Mouse (Mus musculus) kidney, adult 11 months (tissue): ENCODE measurements around the gene Ago3.

Source experiments
- DNase-seq: peaks from one replicate; pipeline ENCODE4 v3.0.0; 2022

Gene Ago3

DNA sequence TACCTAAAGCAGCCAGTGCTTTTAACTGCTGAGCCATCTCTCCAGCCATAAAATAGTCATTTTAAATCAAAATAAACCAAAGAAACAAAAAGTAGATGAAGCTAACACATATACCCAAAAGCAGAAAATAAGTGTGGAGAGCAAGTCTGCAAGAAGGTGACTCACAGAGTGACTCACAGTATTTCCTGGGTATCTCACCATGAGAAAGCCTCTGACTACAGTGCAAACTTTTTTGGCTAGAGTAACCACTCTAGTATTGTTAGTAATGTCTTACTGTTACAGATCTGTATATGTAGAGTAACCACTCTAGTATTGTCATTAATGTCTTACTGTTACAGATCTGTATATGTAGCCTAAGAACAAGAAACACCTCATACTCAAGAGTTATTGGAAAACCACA is 13.6 kb downstream of the Ago3 start:
- DNase-seq, result no peak

DNA sequence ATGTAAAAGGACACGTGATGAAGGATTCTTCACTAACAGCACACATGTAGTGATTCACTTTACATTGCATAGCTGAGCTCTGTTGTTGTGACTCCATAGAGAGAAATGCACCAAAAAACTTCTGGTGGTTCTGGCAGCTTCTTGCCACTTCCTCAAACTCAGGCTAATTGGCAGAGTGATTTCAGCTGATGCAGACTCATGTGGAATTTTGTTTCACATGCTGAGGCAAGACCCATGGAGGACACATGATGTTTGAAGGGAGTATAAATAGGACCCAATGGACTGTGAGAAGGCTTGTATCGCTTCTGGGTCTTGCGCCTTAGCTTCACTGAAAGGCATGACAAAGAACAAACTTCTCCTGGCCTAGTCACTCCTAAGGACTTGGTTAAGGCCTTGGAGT is 16.8 kb downstream of the Ago3 start:
- no peak for DNase-seq

DNA sequence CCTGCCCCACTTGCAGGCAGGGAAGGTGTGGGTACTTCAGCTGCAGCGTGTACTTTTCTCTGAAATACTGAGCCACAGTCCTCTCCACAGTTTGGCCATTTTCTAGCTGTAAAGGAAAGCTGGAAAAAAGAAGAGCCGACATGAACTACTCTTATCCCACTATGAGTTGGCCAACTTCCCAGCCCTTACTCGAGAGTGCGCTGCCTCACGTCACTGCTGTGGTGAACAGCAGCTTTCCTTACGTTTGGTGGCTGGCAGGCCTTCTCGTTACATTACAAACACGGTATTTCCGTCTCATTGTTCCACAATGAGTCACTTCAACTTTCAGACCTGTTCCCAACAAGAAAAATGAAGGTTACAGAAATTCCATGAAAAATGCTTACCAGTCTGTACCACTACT is 57.9 kb downstream of the Ago3 start:
- DNase-seq, result no peak

DNA sequence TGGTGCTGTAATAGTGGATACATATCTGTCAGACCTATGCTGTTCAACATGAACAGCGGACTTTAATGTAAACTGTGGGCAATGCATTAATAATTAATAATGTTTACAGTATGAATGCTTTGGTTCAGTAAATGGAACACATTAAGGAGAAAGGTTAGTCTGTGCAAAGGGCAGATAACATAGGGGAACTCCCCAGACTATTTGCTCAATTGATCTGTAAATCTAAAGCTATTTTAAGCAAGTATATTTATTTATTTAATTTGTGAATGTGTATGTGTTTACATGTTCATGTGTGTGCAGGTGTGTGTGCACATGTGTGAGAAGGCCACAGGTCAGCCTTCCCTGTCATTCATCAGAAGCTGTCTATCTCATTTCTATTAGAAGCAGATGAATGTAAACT is 69.3 kb downstream of the Ago3 start:
- DNase-seq, result no peak

DNA sequence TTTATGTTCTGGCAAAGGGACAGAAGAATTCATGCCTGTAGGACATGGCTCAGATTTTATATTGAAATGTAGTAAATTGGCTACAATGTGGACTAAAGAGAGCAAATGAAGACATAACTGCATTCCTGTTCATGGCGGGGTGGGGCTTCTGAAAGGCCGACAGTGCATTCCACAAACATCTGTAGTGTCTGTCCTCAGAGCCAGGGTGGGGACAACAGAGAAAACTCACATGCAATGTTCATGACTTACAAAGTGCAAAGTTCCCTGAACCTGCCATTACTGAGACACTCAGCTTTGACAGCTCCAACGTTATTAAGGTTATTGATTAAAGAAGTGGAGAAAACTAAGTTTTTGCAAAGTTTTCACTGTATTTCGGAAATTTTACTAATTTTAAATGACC is 85.9 kb downstream of the Ago3 start:
- DNase-seq, result no peak

DNA sequence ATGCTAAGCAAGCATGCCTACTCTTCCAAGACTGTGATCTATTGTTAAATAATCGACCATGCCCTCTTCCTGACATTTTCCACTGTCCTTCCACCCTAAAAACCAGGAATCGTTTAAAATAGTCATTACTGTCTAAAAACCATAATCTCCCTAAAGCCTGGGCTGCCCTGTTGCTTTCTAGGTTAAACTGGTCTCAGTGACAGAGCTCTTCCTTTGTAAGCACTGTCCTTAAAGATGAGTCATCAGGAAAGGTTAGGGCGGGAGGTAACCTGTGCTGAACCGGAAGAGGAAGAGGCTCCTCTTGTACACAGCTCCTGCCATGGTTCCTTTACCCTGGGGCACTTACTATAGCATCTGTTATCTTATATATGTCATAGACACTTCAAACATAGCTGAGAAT is 89.9 kb downstream of the Ago3 start:
- no peak for DNase-seq

DNA sequence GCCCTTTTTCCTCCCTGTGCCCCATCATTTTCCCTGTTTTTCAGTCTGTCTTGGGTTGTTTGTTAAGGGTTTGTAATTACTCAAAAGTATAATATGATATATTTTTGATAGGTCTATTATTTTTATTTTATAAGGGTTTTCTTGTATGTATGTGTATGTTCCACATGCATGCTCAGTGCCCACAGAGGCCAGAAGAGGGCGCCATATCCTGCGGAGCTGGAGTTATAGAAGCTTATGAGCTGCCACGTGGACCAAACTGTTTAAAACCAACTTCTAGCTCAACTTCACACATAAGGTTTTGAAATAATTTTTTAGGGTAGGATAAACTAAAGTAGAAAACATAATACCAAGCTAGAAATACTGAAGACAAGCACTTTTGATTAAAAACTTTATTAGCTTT is 97.0 kb downstream of the Ago3 start:
- DNase-seq, result no peak

DNA sequence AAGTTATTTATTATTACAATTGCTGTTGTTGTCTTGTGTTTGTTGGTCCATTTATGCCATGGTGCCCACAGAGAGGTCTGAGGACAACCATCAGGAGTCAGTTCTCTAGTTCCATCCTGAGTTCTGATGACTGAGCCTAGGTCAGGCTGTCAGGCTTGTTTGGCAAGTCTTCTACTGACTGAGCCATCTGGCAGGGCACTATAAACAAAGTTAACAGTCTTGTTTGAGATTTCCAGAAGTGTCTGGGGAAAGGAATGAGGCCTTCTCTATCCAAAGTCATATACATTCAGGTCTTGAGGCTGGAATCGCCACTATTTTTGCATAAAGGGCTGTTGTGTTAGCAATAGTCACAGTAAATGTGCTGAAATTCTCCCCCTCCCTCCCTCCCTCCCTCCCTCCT is 97.6 kb downstream of the Ago3 start:
- no peak for DNase-seq

DNA sequence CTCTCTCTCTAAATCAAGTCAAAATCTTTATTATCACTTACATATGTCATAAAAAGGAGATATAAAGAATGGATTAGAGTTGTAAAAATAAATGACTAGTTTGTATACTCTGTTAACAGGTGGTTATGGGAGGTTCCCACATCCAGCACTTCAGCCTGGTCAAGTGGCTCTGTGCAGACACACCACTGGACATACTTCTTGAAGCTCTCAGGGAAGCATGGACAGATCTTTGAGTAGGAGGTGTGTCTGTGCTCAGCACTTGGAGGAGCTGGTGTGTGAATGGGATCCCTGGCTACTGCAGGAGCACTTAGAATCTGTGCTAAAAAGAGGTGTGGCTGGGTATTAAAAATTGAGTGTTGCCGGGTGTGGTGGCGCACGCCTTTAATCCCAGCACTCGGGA is 99.1 kb downstream of the Ago3 start:
- no peak for DNase-seq

DNA sequence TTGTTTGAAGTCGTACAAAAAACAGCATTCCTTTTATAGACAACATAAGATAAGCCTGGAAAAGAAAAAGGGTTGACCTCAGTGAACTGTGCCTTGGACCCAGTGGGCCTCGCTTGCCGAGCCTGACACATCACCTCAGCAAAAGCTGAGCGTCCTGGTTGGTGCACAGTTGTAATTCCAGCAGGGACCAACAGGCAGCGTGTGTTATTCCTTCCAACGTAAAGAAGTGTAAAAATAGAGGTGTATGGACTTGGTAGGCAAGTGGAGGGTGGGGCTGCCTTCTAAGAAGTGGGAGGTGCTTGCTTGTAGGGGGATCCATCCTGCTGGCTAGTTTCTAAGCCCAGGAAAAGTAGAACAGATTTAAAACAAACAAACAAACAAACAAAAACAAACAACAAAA is 103.3 kb downstream of the Ago3 start:
- no peak for DNase-seq

DNA sequence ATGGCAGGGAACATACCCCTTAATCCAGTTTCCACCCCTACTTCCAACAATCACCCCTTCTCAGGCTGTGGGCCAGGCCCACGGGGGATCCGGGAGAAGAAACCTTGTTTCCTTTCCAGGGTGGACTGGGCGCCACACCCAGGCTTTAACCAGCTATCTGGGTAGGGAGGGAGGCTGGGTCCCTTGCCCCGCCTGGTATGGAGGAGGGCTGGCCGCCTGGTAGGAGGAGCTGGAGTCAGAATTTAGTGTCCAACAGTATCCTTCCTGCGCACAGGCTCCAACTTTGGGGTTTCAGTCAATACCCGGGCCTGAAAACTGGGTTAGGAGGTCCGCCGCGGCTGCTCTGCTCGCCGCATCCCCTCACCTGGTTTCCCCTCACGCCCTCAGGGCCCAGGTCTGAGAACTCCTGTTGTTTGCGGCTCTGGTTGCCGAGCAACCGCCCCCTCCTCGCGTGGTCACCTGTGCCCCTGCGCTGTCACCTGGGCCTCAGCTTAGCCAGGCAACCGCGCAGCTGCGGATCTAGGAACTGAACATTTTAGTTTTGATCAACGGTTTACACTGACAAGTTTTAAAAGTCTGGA is 104.0 kb downstream of the Ago3 start, which contains the start of gene Tekt2:
Tekt2 (minus strand) TSS at position 408 of the 581 bp plus-strand sequence.
- no peak for DNase-seq

DNA sequence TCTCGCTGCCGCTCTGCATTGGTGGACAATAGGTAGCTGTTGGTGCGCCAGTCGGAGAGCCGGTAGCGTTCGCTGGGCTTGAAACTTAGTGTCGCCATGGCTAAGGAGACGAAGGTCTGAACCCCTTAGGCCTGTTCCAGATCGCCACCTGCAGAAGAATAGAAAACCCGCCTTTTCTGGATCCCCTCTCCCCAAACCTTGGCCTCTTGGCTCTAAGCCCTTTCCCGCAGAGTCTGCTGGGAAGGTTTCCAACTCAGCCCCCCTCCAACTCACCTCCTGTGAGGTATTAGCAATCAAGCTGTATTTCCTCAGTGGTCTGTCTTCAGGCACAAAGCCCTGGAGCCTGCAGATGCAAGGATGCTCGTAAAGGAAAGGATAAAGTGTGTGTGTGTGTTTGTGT is 104.5 kb downstream of the Ago3 start:
- no peak for DNase-seq

DNA sequence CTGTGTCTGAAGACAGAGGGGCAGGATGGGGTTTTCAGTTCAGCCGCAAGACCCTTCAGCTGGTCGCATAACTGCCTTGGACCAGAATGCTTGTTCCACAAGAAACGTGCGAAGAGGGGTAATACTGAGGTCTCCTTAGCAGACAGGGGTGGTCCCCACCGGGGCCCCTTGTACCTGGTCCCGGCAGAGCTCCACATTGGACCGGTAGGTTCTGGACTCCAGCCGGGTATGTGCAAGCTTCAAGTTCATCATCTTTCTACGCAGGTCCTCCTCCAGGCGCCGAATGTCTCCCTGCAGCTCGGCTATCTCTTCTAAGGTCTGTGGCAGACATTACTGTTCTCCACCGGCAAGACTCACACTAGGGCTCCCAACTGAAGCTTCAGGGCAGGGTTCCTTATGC is 106.7 kb downstream of the Ago3 start:
- DNase-seq, result no peak

DNA sequence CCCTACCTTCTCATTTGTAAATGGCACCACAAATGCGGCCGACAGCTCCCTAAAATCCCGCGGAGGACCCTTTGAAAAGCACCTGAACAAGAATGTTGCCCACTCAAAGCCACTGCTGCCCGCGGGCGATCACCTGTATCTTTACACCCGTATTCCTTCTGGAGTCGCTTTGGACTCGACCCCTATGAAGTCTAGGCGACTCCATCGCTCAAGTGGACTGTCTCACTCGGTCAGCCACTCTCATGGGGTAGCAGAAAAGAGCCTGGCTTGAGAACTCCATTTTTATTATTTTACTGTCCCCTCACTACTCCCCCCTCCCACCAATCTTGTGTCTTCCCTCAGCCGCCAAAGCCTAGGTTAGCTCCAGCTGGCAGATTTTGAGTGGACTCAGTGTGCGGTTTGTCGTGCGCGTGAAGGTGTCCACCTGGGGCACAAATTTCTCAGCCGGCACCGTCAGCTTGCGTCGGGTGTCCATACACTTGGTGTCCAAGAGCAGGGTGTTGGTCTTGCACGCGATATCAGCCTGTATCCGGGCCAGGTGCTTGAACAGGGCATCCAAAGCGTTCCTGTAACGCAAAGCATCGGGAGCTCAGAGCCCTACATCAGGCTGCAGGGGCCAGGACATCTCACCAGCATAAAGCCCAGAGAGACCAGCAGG is 107.4 kb downstream of the Ago3 start:
- no peak for DNase-seq

DNA sequence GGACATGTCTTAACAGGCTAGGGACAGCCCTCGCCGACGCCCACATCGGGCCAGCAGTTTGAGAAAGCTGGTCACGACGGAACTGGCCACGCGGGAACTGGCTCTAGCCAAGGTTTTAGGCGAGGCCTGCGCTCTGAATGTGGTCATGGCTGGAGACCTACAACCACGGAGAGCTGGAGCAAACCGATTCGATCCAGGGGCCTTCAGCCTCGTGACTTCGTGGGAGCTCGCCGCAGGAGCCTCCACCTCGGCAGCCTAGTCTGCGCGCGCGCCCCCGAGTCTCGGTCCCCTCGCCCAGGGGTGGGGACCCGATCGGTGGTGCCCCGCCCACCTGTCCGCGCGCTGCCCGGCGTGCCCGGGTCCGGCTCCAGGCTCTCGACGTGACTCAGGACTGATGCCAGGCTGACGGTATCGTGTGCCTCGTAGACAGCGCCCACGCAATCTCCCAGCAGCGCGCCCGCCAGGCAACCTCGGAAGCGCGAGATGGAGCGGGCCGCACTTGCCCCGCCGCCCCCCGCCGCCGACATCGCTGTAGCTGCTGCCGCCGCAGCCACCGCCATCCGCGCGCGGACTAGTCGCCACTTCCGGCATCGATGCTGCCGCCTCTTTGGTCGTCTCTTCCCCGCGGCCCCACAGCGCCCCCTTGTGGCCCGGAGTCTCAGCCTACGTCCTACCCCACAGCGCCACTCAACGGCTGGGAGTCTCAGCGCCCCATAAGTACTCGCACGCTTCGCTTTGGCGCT is 108.1 kb downstream of the Ago3 start, which contains the start of gene Adprhl2:
Adprhl2 (minus strand) TSS at position 593 of the 743 bp plus-strand sequence.
- peak; percentile 93 for DNase-seq

DNA sequence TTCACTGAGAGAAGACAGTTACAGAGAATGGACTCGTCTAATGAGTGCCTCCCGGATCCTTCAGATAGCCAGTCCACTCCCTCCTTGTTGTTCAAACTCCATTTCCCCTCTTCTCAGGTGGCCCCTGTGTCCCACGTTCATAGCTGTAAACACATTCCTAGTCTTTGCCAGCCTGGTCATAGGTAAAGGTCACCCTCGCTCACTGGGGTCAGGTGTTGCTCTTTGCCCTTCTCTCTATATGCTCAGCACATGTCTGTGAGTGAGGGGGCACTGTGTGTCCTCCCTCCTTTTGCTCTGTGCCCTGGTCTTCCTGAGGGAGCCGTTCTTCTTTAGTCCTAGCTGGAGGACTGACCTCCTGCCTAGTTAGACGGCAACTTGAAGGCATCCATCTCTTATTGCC is 109.5 kb downstream of the Ago3 start:
- no peak for DNase-seq

DNA sequence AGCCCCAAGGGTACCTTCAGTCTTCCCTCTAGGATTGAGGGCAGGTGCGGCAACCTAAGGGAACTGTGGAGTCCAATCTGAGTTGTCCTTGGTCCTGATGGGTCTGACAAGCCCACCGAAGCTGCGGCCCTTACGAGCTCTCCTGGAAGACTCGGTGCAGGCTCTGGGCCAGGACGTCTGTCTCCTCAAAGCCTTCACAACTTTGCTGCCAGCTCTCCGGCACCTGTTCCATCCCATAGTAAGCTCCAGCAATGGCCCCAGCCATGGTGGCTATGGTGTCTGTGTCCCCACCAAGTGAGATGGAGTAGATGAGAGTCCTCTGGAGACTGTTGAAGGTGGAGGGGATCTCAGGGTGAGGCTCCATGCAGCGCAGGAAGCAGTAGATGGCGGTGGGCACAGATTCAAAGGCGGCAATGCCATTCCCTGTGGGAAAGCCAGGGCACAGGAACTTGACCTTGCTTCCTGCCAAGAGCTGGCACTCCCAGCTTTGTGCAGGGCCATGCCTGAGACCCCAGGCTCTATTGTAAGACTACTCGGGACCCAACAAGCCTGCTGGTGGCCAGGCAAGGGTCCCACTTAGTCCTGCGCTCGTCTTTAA is 112.8 kb downstream of the Ago3 start:
- DNase-seq, result no peak

DNA sequence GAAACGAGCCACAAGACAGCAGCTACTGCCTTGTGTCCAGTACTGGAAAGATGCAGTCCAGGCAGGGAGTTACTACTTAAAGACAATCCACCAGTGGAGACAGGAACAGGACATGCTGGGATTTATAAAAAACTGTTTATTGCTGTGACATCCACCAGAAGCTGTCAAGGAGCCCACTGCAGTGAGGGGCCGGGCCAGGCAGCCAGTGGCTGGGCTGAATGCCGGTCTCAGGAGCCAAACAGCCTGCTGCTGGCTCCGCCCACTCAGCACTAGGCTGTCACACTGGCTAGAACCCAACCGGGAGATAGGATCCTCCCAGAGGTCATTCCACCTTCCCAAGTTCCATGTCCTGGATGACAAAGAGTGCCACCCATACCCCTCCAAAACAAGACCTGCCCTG is 113.4 kb downstream of the Ago3 start:
- peak; percentile 44 for DNase-seq

DNA sequence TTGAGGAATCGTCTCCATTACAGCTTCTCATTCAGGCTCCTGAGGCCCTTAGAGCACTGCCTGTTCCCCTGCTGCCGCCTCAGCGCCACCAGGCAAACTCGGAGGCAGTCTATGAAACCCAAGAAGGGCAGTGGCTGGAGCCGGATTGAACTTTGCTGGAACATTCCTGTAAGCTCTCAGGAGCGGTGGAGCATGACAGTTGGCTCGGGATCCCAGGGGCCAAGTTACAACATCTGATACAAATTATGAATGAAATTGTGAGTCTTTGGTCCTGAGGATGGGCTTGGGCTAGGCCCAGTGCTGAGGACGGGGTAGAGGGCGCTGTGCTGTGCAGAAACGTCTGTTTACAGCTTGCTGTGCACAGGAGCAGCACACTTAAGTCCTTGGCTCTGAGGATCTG is 115.0 kb downstream of the Ago3 start:
- peak; percentile 80 for DNase-seq

DNA sequence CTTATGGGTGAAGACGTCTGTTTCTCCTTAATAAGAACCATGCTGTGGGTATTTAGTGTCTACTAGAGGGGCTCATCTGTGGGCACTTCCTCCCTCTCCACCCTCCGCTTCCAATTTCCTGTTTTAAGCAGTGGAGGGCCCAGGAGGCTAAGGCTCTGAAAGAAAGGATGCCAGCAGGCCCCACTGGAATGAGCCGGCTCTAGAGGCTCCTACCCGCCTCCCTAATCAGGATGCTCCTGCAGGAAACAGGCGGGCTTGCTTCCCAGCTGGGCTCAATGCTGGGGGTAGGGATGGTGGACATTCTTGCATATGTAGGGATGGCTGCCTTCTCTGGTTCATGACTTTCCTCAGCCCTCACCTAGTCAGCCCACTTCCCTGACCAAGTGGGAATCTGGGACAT is 116.2 kb downstream of the Ago3 start:
- no peak for DNase-seq

DNA sequence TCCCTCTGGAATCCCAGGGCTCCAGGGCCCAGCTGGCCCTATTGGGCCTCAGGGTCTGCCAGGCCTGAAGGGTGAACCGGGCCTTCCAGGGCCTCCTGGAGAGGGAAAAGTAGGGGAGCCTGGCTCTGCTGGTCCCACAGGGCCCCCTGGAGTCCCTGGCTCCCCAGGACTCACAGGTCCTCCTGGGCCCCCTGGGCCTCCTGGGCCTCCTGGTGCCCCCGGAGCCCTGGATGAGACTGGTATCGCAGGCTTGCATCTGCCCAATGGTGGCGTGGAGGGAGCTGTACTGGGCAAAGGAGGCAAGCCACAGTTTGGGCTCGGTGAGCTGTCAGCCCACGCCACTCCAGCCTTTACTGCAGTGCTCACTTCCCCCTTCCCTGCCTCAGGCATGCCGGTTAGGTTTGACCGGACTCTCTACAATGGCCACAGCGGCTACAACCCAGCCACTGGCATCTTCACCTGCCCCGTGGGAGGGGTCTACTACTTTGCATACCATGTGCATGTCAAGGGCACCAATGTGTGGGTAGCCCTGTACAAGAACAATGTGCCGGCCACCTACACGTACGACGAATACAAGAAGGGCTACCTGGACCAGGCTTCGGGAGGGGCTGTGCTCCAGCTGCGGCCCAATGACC is 117.7 kb downstream of the Ago3 start:
- DNase-seq, result no peak

DNA sequence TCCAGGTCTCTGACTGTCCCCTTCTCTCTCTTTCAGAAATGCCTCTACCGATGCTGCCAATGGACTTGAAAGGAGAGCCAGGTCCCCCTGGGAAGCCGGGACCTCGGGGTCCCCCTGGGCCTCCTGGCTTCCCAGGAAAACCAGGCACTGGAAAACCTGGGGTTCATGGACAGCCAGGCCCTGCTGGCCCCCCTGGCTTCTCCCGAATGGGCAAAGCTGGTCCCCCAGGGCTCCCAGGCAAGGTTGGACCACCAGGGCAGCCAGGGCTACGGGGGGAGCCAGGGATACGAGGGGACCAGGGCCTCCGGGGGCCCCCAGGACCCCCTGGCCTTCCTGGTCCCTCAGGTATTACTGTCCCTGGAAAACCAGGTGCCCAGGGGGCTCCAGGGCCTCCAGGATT is 119.0 kb downstream of the Ago3 start:
- no peak for DNase-seq

DNA sequence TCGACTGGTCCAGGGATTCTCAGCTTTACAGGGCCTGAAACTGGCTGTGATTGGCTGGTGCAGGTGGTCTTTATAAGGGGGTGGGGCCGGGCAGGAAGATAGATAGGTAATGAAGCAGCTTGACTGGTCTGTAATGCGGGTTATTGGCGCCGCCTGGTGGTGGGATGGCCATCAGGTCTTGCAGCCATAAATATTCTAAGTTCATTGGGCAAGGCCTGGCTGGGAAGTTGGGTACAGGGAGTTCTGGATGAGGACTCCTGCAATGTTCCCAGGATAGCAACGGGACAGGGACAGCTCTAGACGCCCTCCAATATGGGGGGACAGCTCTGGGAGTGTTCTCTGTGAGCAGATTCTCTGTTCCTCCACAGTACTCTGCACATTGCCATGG is 119.4 kb downstream of the Ago3 start:
- peak; percentile 79 for DNase-seq
